Mouse (Mus musculus): ENCODE data around the gene Wdr76. TPM values are rescaled to one million over a fixed set of nuclear protein-coding genes. Genes with fewer than 3 reads are reported as not detected.
A peak's percentile ranks its signal among the peaks of the same experiment; 100 is the strongest.

Wdr76 gene
- polyA plus RNA-seq, 1 experiment from 2014 or later, result 3.2 TPM

DNA sequence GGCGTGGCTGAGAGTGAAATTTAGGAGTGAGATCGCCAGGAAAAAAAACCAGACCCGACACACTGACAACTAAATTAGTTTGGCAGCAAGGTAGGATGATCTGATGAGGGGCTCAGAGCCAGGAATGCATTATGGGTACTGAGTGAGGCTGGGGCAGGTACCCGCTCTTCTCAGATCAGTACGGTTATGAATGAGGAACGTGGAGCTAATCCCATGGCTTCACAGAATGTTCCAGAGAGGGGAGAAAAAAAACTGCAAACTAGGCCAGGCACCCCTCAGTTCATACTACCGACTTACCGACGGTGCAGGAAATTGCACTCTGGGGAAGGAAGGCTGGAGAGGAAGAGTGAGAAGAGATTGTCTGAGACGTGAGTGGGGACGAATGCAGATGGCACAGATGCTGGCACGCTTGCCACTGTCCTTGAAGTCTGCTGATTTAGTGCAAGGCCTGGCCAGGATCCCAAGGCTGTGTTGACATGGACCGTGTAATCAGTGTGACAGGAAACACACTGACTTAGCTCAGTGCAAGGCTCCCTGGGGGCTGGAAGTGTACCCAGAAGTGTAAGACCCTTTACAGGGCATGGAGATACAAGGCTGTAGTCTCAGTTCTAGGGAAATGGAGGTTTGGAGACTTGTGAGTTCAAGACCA, 77.1 kb downstream of the Wdr76 start:
- H3K36me3 ChIP-seq (ENCODE audit: control insufficient read depth, insufficient read depth, low read length), result no peaks in the 10 kb centered on the region
- WGBS, result 39% methylated on average over 13 of the region's 13 CpGs
- H3K4me1 ChIP-seq (ENCODE audit: control insufficient read depth, insufficient read depth, low read length), result peaks cover 8% of the 10 kb centered on the region
- H3K9ac ChIP-seq (ENCODE audit: low read depth, low read length), result no peak overlapping the region
- no peak overlapping the region for H3K27ac ChIP-seq (ENCODE audit: low read length)
- ATAC-seq, result peak; percentile 79
- H3K27me3 ChIP-seq (ENCODE audit: control insufficient read depth, insufficient read depth, low read depth, low read length), result no peaks in the 10 kb centered on the region
- no peak overlapping the region for H3K4me3 ChIP-seq (ENCODE audit: low read depth, low read length)
- no peak overlapping the region for H3K4me2 ChIP-seq (ENCODE audit: low read length)
- H3K9me3 ChIP-seq (replicated peaks; ENCODE audit: control insufficient read depth, low read length, poor library complexity, severe bottlenecking), result no peaks in the 10 kb centered on the region

DNA sequence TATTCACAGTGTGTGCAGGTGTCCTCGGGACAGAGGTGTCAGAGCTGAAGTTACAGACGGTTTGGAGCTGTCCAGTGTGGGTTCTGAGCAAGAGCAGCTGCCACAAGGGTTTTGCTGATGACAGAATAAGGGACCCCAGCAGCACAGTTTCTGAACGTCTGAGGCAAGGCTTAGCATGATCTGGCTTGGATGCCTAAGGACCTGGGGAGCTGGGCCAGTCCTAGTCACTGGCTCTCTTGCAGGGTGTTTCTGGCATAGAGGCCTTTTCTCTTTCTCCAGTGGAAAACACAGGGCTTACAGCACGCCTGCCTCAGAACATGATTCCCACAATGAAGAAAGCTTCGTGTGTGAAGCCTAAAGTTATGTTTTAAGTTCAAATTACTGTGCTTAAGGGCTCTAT, 78.2 kb downstream of the Wdr76 start:
- Histone ChIP-seq H3K36me3 (ENCODE audit: control insufficient read depth, insufficient read depth, low read length) (no peaks in the 10 kb centered on the region), H3K4me1 (ENCODE audit: control insufficient read depth, insufficient read depth, low read length) (peaks cover 10% of the 10 kb centered on the region), H3K9ac (ENCODE audit: low read depth, low read length) (no peak overlapping the region), H3K27ac (ENCODE audit: low read length) (no peak overlapping the region), H3K9me3 (replicated peaks; ENCODE audit: control insufficient read depth, low read length, poor library complexity, severe bottlenecking) (no peaks in the 10 kb centered on the region), H3K4me2 (ENCODE audit: low read length) (no peak overlapping the region), H3K4me3 (ENCODE audit: low read depth, low read length) (no peak overlapping the region), H3K27me3 (ENCODE audit: control insufficient read depth, insufficient read depth, low read depth, low read length) (no peaks in the 10 kb centered on the region)
- 72% methylated on average over 5 of the region's 5 CpGs for WGBS
- ATAC-seq, result no peak

DNA sequence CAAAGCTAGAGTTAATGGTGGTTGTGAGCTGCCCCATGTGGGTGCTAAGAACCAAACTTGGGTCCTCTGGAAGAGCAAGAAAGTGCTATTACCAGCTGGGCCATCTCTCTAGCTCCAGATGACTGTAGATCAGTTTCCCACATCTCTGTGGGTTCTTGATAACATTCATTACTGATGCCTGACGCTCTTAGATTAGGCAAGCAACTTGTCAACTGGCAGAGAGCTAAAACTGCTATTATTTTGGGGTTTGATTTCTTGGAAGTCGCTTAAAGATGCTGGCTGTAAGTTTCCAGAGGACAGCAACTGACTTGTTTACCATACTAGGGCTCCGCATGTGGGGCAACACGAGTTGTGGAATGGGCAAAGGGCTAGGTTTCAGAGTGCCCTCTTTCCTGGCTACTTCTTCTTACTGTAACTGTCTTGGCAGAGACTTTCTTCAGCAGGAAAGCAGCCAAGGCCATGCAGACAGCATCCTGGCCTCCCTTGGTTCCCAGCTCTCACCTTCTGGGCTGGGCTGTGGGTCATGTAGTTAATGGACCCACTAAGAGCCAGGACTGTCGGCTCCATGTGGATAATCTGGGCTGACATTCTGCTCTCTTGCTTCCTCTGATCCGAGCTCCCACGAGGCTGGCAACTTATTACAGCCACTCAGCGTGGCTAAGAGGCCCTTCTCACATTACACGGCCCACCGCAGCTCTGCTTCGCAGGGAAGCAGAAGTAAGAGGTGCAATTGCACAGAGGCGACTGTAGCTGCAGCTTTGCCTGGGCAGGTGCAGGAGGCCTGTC, 81.2 kb downstream of the Wdr76 start:
- H3K4me2 ChIP-seq (ENCODE audit: low read length), result no peak overlapping the region
- no peak overlapping the region for H3K4me3 ChIP-seq (ENCODE audit: low read depth, low read length)
- peak overlapping the region; percentile 60; the same call in 1 of the 2 replicates for H3K27ac ChIP-seq (ENCODE audit: low read length)
- 32% methylated on average over 12 of the region's 12 CpGs for WGBS
- no peaks in the 10 kb centered on the region for H3K36me3 ChIP-seq (ENCODE audit: control insufficient read depth, insufficient read depth, low read length)
- peak overlapping the region; percentile 40; the same call in 1 of the 2 replicates for H3K9ac ChIP-seq (ENCODE audit: low read depth, low read length)
- H3K4me1 ChIP-seq (ENCODE audit: control insufficient read depth, insufficient read depth, low read length), result peaks cover 10% of the 10 kb centered on the region
- peak; percentile 10; the same call in 1 of the 2 replicates for ATAC-seq
- H3K9me3 ChIP-seq (replicated peaks; ENCODE audit: control insufficient read depth, low read length, poor library complexity, severe bottlenecking), result no peaks in the 10 kb centered on the region
- no peaks in the 10 kb centered on the region for H3K27me3 ChIP-seq (ENCODE audit: control insufficient read depth, insufficient read depth, low read depth, low read length)

DNA sequence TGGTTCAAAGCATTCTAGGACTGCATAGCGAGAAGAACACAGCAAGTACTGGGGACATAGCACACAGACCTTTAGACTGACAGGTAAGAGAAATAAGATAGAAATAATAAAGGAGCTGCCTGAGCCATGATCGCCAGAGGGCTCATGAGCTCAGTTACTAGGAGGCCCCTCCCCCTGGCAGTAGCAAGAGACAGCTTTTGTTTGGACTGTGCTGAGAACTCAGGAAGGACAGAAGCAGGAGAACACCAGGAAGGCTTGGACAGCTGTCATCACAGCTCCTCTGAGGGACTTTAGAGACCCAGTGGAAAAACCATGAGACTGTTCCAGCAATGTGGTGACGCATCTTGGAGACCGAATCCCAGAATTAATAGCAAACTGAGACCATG, 81.8 kb downstream of the Wdr76 start:
- Histone ChIP-seq H3K9me3 (replicated peaks; ENCODE audit: control insufficient read depth, low read length, poor library complexity, severe bottlenecking) (no peaks in the 10 kb centered on the region), H3K4me2 (ENCODE audit: low read length) (no peak overlapping the region), H3K4me3 (ENCODE audit: low read depth, low read length) (no peak overlapping the region), H3K27me3 (ENCODE audit: control insufficient read depth, insufficient read depth, low read depth, low read length) (no peaks in the 10 kb centered on the region), H3K36me3 (ENCODE audit: control insufficient read depth, insufficient read depth, low read length) (no peaks in the 10 kb centered on the region), H3K27ac (ENCODE audit: low read length) (peak overlapping the region; percentile 60), H3K4me1 (ENCODE audit: control insufficient read depth, insufficient read depth, low read length) (peaks cover 10% of the 10 kb centered on the region), H3K9ac (ENCODE audit: low read depth, low read length) (peak overlapping the region; percentile 40; the same call in 1 of the 2 replicates)
- 37% methylated on average over 4 of the region's 4 CpGs for WGBS
- peak; percentile 57; the same call in 1 of the 2 replicates for ATAC-seq

DNA sequence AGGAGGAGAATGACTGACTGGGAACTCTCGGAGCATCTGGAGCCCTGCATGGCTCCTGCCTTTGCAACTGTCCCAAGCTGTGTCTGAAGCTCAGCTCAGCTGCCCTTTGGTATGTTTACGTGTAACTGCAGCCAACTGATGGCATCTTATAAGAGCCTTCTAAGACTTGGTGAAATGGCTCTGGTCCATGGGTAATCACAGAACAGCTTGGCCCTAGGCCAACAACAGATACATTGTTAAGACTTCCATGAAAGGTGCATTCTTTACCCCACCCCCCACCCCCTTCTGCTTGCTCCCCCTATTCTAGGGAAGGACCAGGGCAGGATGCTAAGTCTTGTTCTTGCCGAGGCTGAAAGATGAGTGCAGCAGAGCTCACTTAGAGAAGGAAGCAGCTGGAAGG, 87.6 kb downstream of the Wdr76 start:
- H3K9ac ChIP-seq (ENCODE audit: low read depth, low read length), result no peak overlapping the region
- no peaks in the 10 kb centered on the region for H3K36me3 ChIP-seq (ENCODE audit: control insufficient read depth, insufficient read depth, low read length)
- H3K4me3 ChIP-seq (ENCODE audit: low read depth, low read length), result no peak overlapping the region
- H3K4me2 ChIP-seq (ENCODE audit: low read length), result no peak overlapping the region
- H3K9me3 ChIP-seq (replicated peaks; ENCODE audit: control insufficient read depth, low read length, poor library complexity, severe bottlenecking), result no peaks in the 10 kb centered on the region
- no peaks in the 10 kb centered on the region for H3K27me3 ChIP-seq (ENCODE audit: control insufficient read depth, insufficient read depth, low read depth, low read length)
- no peak overlapping the region for H3K27ac ChIP-seq (ENCODE audit: low read length)
- 55% methylated on average over 3 of the region's 3 CpGs for WGBS
- no peaks in the 10 kb centered on the region; the same call in 1 of the 2 replicates for H3K4me1 ChIP-seq (ENCODE audit: control insufficient read depth, insufficient read depth, low read length)
- no peak for ATAC-seq

Other genes with a start within 250 kb of the Wdr76 start
- 170 and 193 TPM in 2 replicates for gene Trp53bp1, start 235.3 kb upstream of the Wdr76 start, polyA plus RNA-seq (2015; fragmentation: Nextera tagmentation; extraction: Ambion mirVana)
- gene Map1a, start 217.1 kb upstream of the Wdr76 start, polyA plus RNA-seq (2015; fragmentation: Nextera tagmentation; extraction: Ambion mirVana), result 17.0 and 20.1 TPM in 2 replicates
- 23.3 and 24.5 TPM in 2 replicates for gene Ppip5k1, start 151.3 kb upstream of the Wdr76 start, polyA plus RNA-seq (2015; fragmentation: Nextera tagmentation; extraction: Ambion mirVana)
- gene Ckmt1, start 149.0 kb upstream of the Wdr76 start, polyA plus RNA-seq (2015; fragmentation: Nextera tagmentation; extraction: Ambion mirVana), result 79.9 and 108 TPM in 2 replicates
- gene Strc, start 119.6 kb upstream of the Wdr76 start, polyA plus RNA-seq (2015; fragmentation: Nextera tagmentation; extraction: Ambion mirVana), result 0.03 and 0.04 TPM in 2 replicates
- gene Pdia3, start 92.9 kb upstream of the Wdr76 start, polyA plus RNA-seq (2015; fragmentation: Nextera tagmentation; extraction: Ambion mirVana), result 377 and 397 TPM in 2 replicates
- gene Catsper2, start 92.9 kb upstream of the Wdr76 start, polyA plus RNA-seq (2015; fragmentation: Nextera tagmentation; extraction: Ambion mirVana), result 4.1 and 6.0 TPM in 2 replicates
- 2.9 and 3.5 TPM in 2 replicates for gene Ell3, start 62.4 kb upstream of the Wdr76 start, polyA plus RNA-seq (2015; fragmentation: Nextera tagmentation; extraction: Ambion mirVana)
- gene Serf2, start 57.5 kb upstream of the Wdr76 start, polyA plus RNA-seq (2015; fragmentation: Nextera tagmentation; extraction: Ambion mirVana), result 247 and 265 TPM in 2 replicates
- 103 and 110 TPM in 2 replicates for gene Hypk, start 53.4 kb upstream of the Wdr76 start, polyA plus RNA-seq (2015; fragmentation: Nextera tagmentation; extraction: Ambion mirVana)
- gene Serinc4, start 49.9 kb upstream of the Wdr76 start, polyA plus RNA-seq (2015; fragmentation: Nextera tagmentation; extraction: Ambion mirVana), result 1.6 and 1.7 TPM in 2 replicates
- gene Mfap1b, start 32.7 kb upstream of the Wdr76 start, polyA plus RNA-seq (2015; fragmentation: Nextera tagmentation; extraction: Ambion mirVana), result 75.4 and 80.1 TPM in 2 replicates
- 29.7 and 32.2 TPM in 2 replicates for gene Mfap1a, start 58 bp upstream of the Wdr76 start, polyA plus RNA-seq (2015; fragmentation: Nextera tagmentation; extraction: Ambion mirVana)

Data from midbrain, embryonic 16.5 days (tissue).